Mouse (Mus musculus) heart, embryonic 16.5 days (tissue): ENCODE results near the gene Pacsin1. TPM values are rescaled to one million over a fixed set of nuclear protein-coding genes. Genes with fewer than 3 reads are reported as not detected.

Experiments
- ATAC-seq: fragments of 200-750 bp; cut with Nextera tagmentation; replicated peaks from 2 replicates; pipeline ENCODE4 v1.8.0; 2017; ENCODE audit warnings: moderate number of reproducible peaks; ENCODE audit not compliant: insufficient read depth, low FRiP score; ENCODE audit errors: extremely low read depth
- H3K27ac ChIP-seq: fragments of 300-500 bp; sonication (generic); 2 replicates; pipeline ENCODE4 v1.5.1; 2014; ENCODE audit warnings: mild to moderate bottlenecking, low read length, control low read depth, moderate library complexity
- H3K27me3 ChIP-seq: fragments of 300-500 bp; sonication (generic); 2 replicates; pipeline ENCODE4 v1.6.1; 2014; ENCODE audit warnings: low read length, mixed read lengths; ENCODE audit not compliant: control insufficient read depth, insufficient read depth
- H3K36me3 ChIP-seq: fragments of 300-500 bp; sonication (generic); 2 replicates; pipeline ENCODE4 v1.6.1; 2014; ENCODE audit not compliant: control insufficient read depth, insufficient read depth
- H3K4me1 ChIP-seq: fragments of 300-500 bp; sonication (generic); 2 replicates; pipeline ENCODE4 v1.6.1; 2014; ENCODE audit warnings: low read length, mixed read lengths; ENCODE audit not compliant: control insufficient read depth, insufficient read depth
- H3K4me2 ChIP-seq: fragments of 300-500 bp; sonication (generic); 2 replicates; pipeline ENCODE4 v1.6.1; 2014; ENCODE audit warnings: low read depth, mild to moderate bottlenecking, control low read depth, low read length
- H3K4me3 ChIP-seq: fragments of 300-500 bp; sonication (generic); 2 replicates; pipeline ENCODE4 v1.5.1; 2014; ENCODE audit warnings: mild to moderate bottlenecking, control low read depth, low read length
- H3K9ac ChIP-seq: fragments of 300-500 bp; sonication (generic); 2 replicates; pipeline ENCODE4 v1.6.1; 2014; ENCODE audit warnings: low read length, control low read depth
- H3K9me3 ChIP-seq: fragments of 300-500 bp; sonication (generic); replicated peaks from 2 replicates; pipeline ENCODE4 v1.6.1; 2016; ENCODE audit warnings: low read length; ENCODE audit not compliant: control insufficient read depth
- WGBS: fragments of 180-500 bp; shearing (Covaris S2); extraction: QIAGEN DNeasy Blood & Tissue Kit; methylation state at CpG from one replicate; pipeline ENCODE4 v1.1.7; 2014; 5-methylcytosine and 5-hydroxymethylcytosine counted together
- polyA plus RNA-seq: library from polyadenylated mRNA; unstranded; fragments of >200 nt; fragmentation: Nextera tagmentation; extraction: Ambion mirVana; gene quantifications from 2 replicates; pipeline ENCODE4 v1.2.1, GENCODE M21; 2015

Gene Pacsin1
- polyA plus RNA-seq = 0.55 and 0.76 TPM in 2 replicates

- ATAC-seq = 0 out of 2 replicates have a peak, but pooled peaks have one; percentile 35
- peak within 1 kb of the TSS; percentile 66 for H3K9ac ChIP-seq
Measured at GRCm38 (mm10) chr17:27655089-27656010, at the start of gene Pacsin1. Gene Pacsin1 (plus strand): TSS chr17:27655509.

GRCm38 (mm10) chr17:27609576-27609975, 45.7 kb upstream of the Pacsin1 start:
- no peaks in the 10 kb centered on the region for H3K9me3 ChIP-seq
- WGBS = 89% methylated on average over 7 of the region's 7 CpGs
- ATAC-seq = no peak

More at GRCm38 (mm10) chr17:27655089-27656010, at the start of gene Pacsin1:
- peak within 1 kb of the TSS; percentile 95 for H3K4me2 ChIP-seq
- peak within 1 kb of the TSS; percentile 59 for H3K4me3 ChIP-seq
- peaks cover 10% of the 10 kb centered on the region for H3K4me1 ChIP-seq
- no peaks in the 10 kb centered on the region; the same call in 1 of the 2 replicates for H3K9me3 ChIP-seq
- no peaks in the 10 kb centered on the region for H3K36me3 ChIP-seq
- H3K27ac ChIP-seq = no peak within 1 kb of the TSS
- 3% methylated on average over 54 of the region's 65 CpGs for WGBS
- peaks cover 28% of the 10 kb centered on the region for H3K27me3 ChIP-seq

GRCm38 (mm10) chr17:27610679-27611518, 44.4 kb upstream of the Pacsin1 start:
- WGBS = 44% methylated on average over 10 of the region's 10 CpGs
- Histone ChIP-seq H3K4me3 (no peak overlapping the region), H3K27ac (peak overlapping the region; percentile 57), H3K36me3 (no peaks in the 10 kb centered on the region), H3K4me1 (peaks cover 61% of the 10 kb centered on the region), H3K4me2 (peak overlapping the region; percentile 6), H3K9ac (0 out of 2 replicates have a peak overlapping the region, but pooled peaks have one; percentile 0), H3K27me3 (no peaks in the 10 kb centered on the region), H3K9me3 (no peaks in the 10 kb centered on the region)
- ATAC-seq = no peak

More at GRCm38 (mm10) chr17:27609576-27609975, 45.7 kb upstream of the Pacsin1 start:
- Histone ChIP-seq H3K27me3 (no peaks in the 10 kb centered on the region), H3K4me1 (peaks cover 60% of the 10 kb centered on the region), H3K36me3 (no peaks in the 10 kb centered on the region), H3K9ac (no peak overlapping the region), H3K4me3 (no peak overlapping the region), H3K4me2 (no peak overlapping the region), H3K27ac (no peak overlapping the region)

GRCm38 (mm10) chr17:27611519-27611884, 43.8 kb upstream of the Pacsin1 start:
- peak overlapping the region; percentile 12; the same call in 1 of the 2 replicates for H3K4me2 ChIP-seq
- peaks cover 55% of the 10 kb centered on the region for H3K4me1 ChIP-seq
- H3K4me3 ChIP-seq = no peak overlapping the region
- no peaks in the 10 kb centered on the region for H3K36me3 ChIP-seq
- peak overlapping the region; percentile 57 for H3K27ac ChIP-seq
- H3K27me3 ChIP-seq = no peaks in the 10 kb centered on the region
- H3K9ac ChIP-seq = peak overlapping the region; percentile 49
- WGBS = 46% methylated on average over 3 of the region's 3 CpGs
- no peaks in the 10 kb centered on the region for H3K9me3 ChIP-seq
- no peak for ATAC-seq

GRCm38 (mm10) chr17:27611994-27612393, 43.3 kb upstream of the Pacsin1 start:
- H3K4me2 ChIP-seq = no peak overlapping the region
- ATAC-seq = no peak
- H3K4me1 ChIP-seq = peaks cover 52% of the 10 kb centered on the region
- no peaks in the 10 kb centered on the region for H3K27me3 ChIP-seq
- peak overlapping the region; percentile 27; the same call in 1 of the 2 replicates for H3K9ac ChIP-seq
- 63% methylated on average over 5 of the region's 5 CpGs for WGBS
- peak overlapping the region; percentile 57 for H3K27ac ChIP-seq
- H3K36me3 ChIP-seq = 0 out of 2 replicates have a peak, but pooled peaks cover under 1% of the 10 kb centered on the region
- no peak overlapping the region for H3K4me3 ChIP-seq
- H3K9me3 ChIP-seq = no peaks in the 10 kb centered on the region

- no peak overlapping the region for H3K4me3 ChIP-seq
- no peak for ATAC-seq
- no peak overlapping the region for H3K27ac ChIP-seq
- WGBS = 73% methylated on average over 4 of the region's 4 CpGs
- H3K4me2 ChIP-seq = no peak overlapping the region
- peaks cover 8% of the 10 kb centered on the region; the same call in 1 of the 2 replicates for H3K36me3 ChIP-seq
- no peak overlapping the region; the same call in 1 of the 2 replicates for H3K9ac ChIP-seq
- 0 out of 2 replicates have a peak, but pooled peaks cover 4% of the 10 kb centered on the region for H3K9me3 ChIP-seq
- H3K27me3 ChIP-seq = no peaks in the 10 kb centered on the region
- H3K4me1 ChIP-seq = peaks cover 52% of the 10 kb centered on the region
Measured at GRCm38 (mm10) chr17:27613016-27613415, 42.3 kb upstream of the Pacsin1 start.

- ATAC-seq = no peak
- 0 out of 2 replicates have a peak, but pooled peaks cover 4% of the 10 kb centered on the region for H3K9me3 ChIP-seq
- H3K4me2 ChIP-seq = peak overlapping the region; percentile 7; the same call in 1 of the 2 replicates
- peak overlapping the region; percentile 38; the same call in 1 of the 2 replicates for H3K27ac ChIP-seq
- 34% methylated on average over 7 of the region's 7 CpGs for WGBS
- H3K4me3 ChIP-seq = no peak overlapping the region
- peaks cover 57% of the 10 kb centered on the region for H3K4me1 ChIP-seq
- no peak overlapping the region for H3K9ac ChIP-seq
- H3K36me3 ChIP-seq = peaks cover 8% of the 10 kb centered on the region; the same call in 1 of the 2 replicates
- no peaks in the 10 kb centered on the region for H3K27me3 ChIP-seq
Measured at GRCm38 (mm10) chr17:27615388-27615787, 39.9 kb upstream of the Pacsin1 start.

- H3K27me3 ChIP-seq = no peaks in the 10 kb centered on the region
- peaks cover 25% of the 10 kb centered on the region for H3K4me1 ChIP-seq
- WGBS = 34% methylated on average over 8 of the region's 8 CpGs
- ATAC-seq = no peak
- H3K36me3 ChIP-seq = peaks cover 8% of the 10 kb centered on the region; the same call in 1 of the 2 replicates
- 0 out of 2 replicates have a peak, but pooled peaks cover 4% of the 10 kb centered on the region for H3K9me3 ChIP-seq
- H3K4me3 ChIP-seq = peak overlapping the region; percentile 76
- H3K4me2 ChIP-seq = peak overlapping the region; percentile 87
- H3K27ac ChIP-seq = peak overlapping the region; percentile 94
- H3K9ac ChIP-seq = peak overlapping the region; percentile 93
Measured at GRCm38 (mm10) chr17:27621161-27621560, 34.1 kb upstream of the Pacsin1 start.
